In the genomic region with DNA sequence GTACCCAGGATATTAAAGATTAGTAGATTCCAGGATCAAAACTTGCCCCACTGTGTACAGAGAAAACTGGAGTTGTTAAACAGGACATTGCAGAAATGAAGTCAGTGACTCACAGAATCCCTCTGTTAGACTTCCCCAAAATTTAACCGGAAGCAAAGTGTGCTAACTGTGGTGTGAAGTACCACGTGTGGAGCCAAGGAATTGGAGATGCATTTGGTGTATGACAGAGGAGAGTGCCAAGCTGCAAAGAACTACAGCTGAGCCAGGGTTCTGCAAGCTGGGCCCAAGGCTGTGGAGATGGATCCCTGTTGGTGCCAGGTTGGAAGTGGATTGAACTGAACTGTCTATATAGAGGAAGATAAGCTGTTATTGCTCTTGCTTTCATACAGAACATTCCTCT, we compare ENCODE assay signal across 28 mouse cellular contexts. TPM values are rescaled to one million over a fixed set of nuclear protein-coding genes. Genes with fewer than 3 reads are reported as not detected.
DNase-seq lines count a peak whose midpoint lies in the region; ATAC-seq and TF ChIP-seq lines count a peak whose summit lies in the region.
"Had no signal": no experiment of that assay in that cellular context is flagged by ENCODE, and none has a peak within 500 bp of the region (broad histone marks: within the 10 kb centered on the region; RNA-seq: fewer than 3 reads in every experiment).

No protein-coding gene starts in this region.

- DNase-seq in liver, postnatal 0 days: no peak
- DNase-seq in liver (no peak), 416B (ENCODE audit: low read depth) (peak; percentile 57)
- DNase-seq in testis, postnatal 14 days (ENCODE audit: low spot score): no peak
- DNase-seq in kidney, postnatal 36 days: no peak
- no peak for DNase-seq in embryonic facial prominence, embryonic 10.5 days (ENCODE audit: low spot score)
- DNase-seq: adrenal gland, adult 2 months; cerebellum, adult 11 months; cerebellum, postnatal 10 days; embryo, embryonic 11 days; heart, postnatal 10 days; kidney, adult 8-10 months; kidney, postnatal 4 days; layer of hippocampus, adult 9-11 months; left cerebral cortex, postnatal 4 days; midbrain, embryonic 14.5 days; spleen, adult 18-20 months; thymus, adult 18-20 months; thymus, postnatal 4 days had no signal

- no peak overlapping the region for H3K4me2 ChIP-seq in liver, postnatal 0 days (ENCODE audit: low read depth, low read length)
- H3K4me2 ChIP-seq: embryonic facial prominence, embryonic 15.5 days; heart, embryonic 11.5 days; hindbrain, embryonic 14.5 days; liver, embryonic 11.5 days had no signal

- TF ChIP-seq CTCF in liver, postnatal 0 days (IDR thresholded peaks at IDR 0.05; ENCODE audit: low read depth): no peak
- TF ChIP-seq CTCF in bone marrow macrophage, adult 2 months (IDR thresholded peaks at IDR 0.05; ENCODE audit: low read depth, low read length): no peak

- no peak overlapping the region for H3K27ac ChIP-seq in liver, postnatal 0 days (ENCODE audit: low read depth)
- peak overlapping the region; percentile 73 for H3K27ac ChIP-seq in bone marrow macrophage, adult 2 months (ENCODE audit: insufficient read depth, low read depth, low read length)
- peak overlapping the region; percentile 25 for H3K27ac ChIP-seq in macrophage
- no peak overlapping the region for H3K27ac ChIP-seq in embryonic facial prominence, embryonic 10.5 days (replicated peaks)
- H3K27ac ChIP-seq: embryonic facial prominence, embryonic 15.5 days; hindbrain, embryonic 14.5 days; left cerebral cortex, adult 2 months had no signal

- H3K4me3 ChIP-seq in liver, postnatal 0 days (ENCODE audit: low read depth, low read length): no peak overlapping the region
- no peak overlapping the region for H3K4me3 ChIP-seq in bone marrow macrophage, adult 2 months (ENCODE audit: insufficient read depth, low read length)
- no peak overlapping the region for H3K4me3 ChIP-seq in macrophage (ENCODE audit: inconsistent target)
- H3K4me3 ChIP-seq in embryonic facial prominence, embryonic 10.5 days: no peak overlapping the region
- H3K4me3 ChIP-seq: embryonic facial prominence, embryonic 15.5 days; left cerebral cortex, adult 2 months had no signal

- no peaks in the 10 kb centered on the region for H3K27me3 ChIP-seq in liver, postnatal 0 days (ENCODE audit: insufficient read depth, low read length)
- no peaks in the 10 kb centered on the region for H3K27me3 ChIP-seq in embryonic facial prominence, embryonic 10.5 days (replicated peaks; ENCODE audit: low read depth, poor library complexity, severe bottlenecking)
- H3K27me3 ChIP-seq: embryonic facial prominence, embryonic 15.5 days had no signal

- H3K9me3 ChIP-seq in liver, postnatal 0 days (ENCODE audit: low read length): no peaks in the 10 kb centered on the region
- no peaks in the 10 kb centered on the region for H3K9me3 ChIP-seq in embryonic facial prominence, embryonic 10.5 days
- H3K9me3 ChIP-seq: embryonic facial prominence, embryonic 15.5 days had no signal

- H3K9ac ChIP-seq in liver, postnatal 0 days (replicated peaks): no peak overlapping the region
- H3K9ac ChIP-seq: embryonic facial prominence, embryonic 15.5 days; hindbrain, embryonic 14.5 days had no signal

- no peak for TF ChIP-seq POLR2A in bone marrow macrophage, adult 2 months (IDR thresholded peaks at IDR 0.05; ENCODE audit: borderline replicate concordance, low read depth, low read length)

- no peaks in the 10 kb centered on the region for H3K79me2 ChIP-seq in macrophage (ENCODE audit: inconsistent target)

- ATAC-seq in liver, postnatal 0 days: peak; percentile 23; the same call in 1 of the 2 replicates

- no peak for TF ChIP-seq EP300 in liver, postnatal 0 days (IDR thresholded peaks at IDR 0.05; ENCODE audit: low read depth)

- 26% methylated on average over 2 of the region's 2 CpGs for WGBS in liver, postnatal 0 days (ENCODE audit: insufficient replicate concordance)
- 0% methylated on average over 2 of the region's 2 CpGs for WGBS in macrophage (ENCODE audit: missing documents)
- WGBS in embryonic facial prominence, embryonic 10.5 days: 74% methylated on average over 2 of the region's 2 CpGs

- peaks cover 5% of the 10 kb centered on the region for H3K4me1 ChIP-seq in liver, postnatal 0 days (ENCODE audit: insufficient read depth)
- peaks cover 40% of the 10 kb centered on the region for H3K4me1 ChIP-seq in bone marrow macrophage, adult 2 months (ENCODE audit: control insufficient read depth, insufficient read depth, low read length)
- peaks cover 8% of the 10 kb centered on the region for H3K4me1 ChIP-seq in embryonic facial prominence, embryonic 10.5 days
- H3K4me1 ChIP-seq: embryonic facial prominence, embryonic 15.5 days had no signal

- H3K36me3 ChIP-seq in liver, postnatal 0 days (replicated peaks; ENCODE audit: insufficient read depth, low read length): no peaks in the 10 kb centered on the region
- H3K36me3 ChIP-seq in macrophage (ENCODE audit: inconsistent target): no peaks in the 10 kb centered on the region
- H3K36me3 ChIP-seq in embryonic facial prominence, embryonic 10.5 days (replicated peaks): no peaks in the 10 kb centered on the region
- H3K36me3 ChIP-seq: embryonic facial prominence, embryonic 15.5 days had no signal

RNA-seq across cellular contexts. Expression of gene Agr3, which starts 36.0 kb away (rescaled TPM):
- not detected in 2 replicates for polyA plus RNA-seq in liver, postnatal 0 days (2015; fragmentation: Nextera tagmentation; extraction: Ambion mirVana)
- not detected in 2 replicates for polyA plus RNA-seq in bone marrow macrophage, adult 2 months (2012; ENCODE audit: insufficient read depth, insufficient read length, missing spikeins)
- total RNA-seq in macrophage (2018; cell fraction: chromatin; rRNA removed): not detected
- total RNA-seq in macrophage (2018; cell fraction: cytosol; rRNA removed): not detected
- total RNA-seq in macrophage (2018; cell fraction: nucleus; rRNA removed): not detected
- polyA plus RNA-seq in macrophage (2018): not detected in 3 replicates
- polyA plus RNA-seq in embryonic facial prominence, embryonic 10.5 days (2016; fragmentation: Nextera tagmentation; extraction: Ambion mirVana): 0.25 TPM in 1 of 2 replicates, not detected in the other
- total RNA-seq: adrenal gland, adult 2 months; gastrocnemius, postnatal 4 days; heart, postnatal 10 days; left cerebral cortex, adult 2 months; left cerebral cortex, postnatal 4 days had no signal
- polyA plus RNA-seq: adrenal gland, adult 2 months; heart, embryonic 11.5 days; intestine, embryonic 14.5 days; liver, embryonic 11.5 days; midbrain, embryonic 14.5 days had no signal

Comparison
In these comparisons a context has a peak if more than half of its experiments do, and no peak if none do; other contexts are left out.
1. H3K27ac ChIP-seq: peak in bone marrow macrophage, adult 2 months (single experiment) and macrophage (single experiment); none in liver, postnatal 0 days (single experiment) and embryonic facial prominence, embryonic 10.5 days (single experiment).